Mouse (Mus musculus) ES-Bruce4 (cell line): ENCODE results near the gene Capg. TPM values are rescaled to one million over a fixed set of nuclear protein-coding genes. Genes with fewer than 3 reads are reported as not detected.
"Not testable (repeated sequence)": the region's sequence is repeated elsewhere in the genome, so short reads cannot be mapped to it uniquely, and the experiment has no call there.

ENCODE experiments used
- H3K27ac ChIP-seq: 2 replicates; pipeline ENCODE4 v1.5.1; 2012; ENCODE audit warnings: low read length, inconsistent platforms; ENCODE audit not compliant: insufficient read depth
- H3K27me3 ChIP-seq: 2 replicates; pipeline ENCODE4 v1.6.1; 2012; ENCODE audit warnings: mild to moderate bottlenecking, low read length, inconsistent platforms; ENCODE audit not compliant: control insufficient read depth, poor library complexity, insufficient read depth, severe bottlenecking
- H3K36me3 ChIP-seq: 2 replicates; pipeline ENCODE4 v1.6.1; 2012; ENCODE audit warnings: inconsistent platforms, mild to moderate bottlenecking, low read length, moderate library complexity; ENCODE audit not compliant: control insufficient read depth, poor library complexity, insufficient read depth, severe bottlenecking
- H3K4me1 ChIP-seq: one replicate; pipeline ENCODE4 v1.8.1; 2011; ENCODE audit warnings: low read length; ENCODE audit not compliant: control insufficient read depth, insufficient read depth
- H3K4me3 ChIP-seq: 2 replicates; pipeline ENCODE4 v1.5.1; 2011; ENCODE audit warnings: low read depth, mild to moderate bottlenecking, low read length
- H3K9ac ChIP-seq: 2 replicates; pipeline ENCODE4 v1.6.1; 2012; ENCODE audit warnings: low read depth, mild to moderate bottlenecking, inconsistent platforms; ENCODE audit not compliant: poor library complexity, severe bottlenecking
- H3K9me3 ChIP-seq: replicated peaks from 2 replicates; pipeline ENCODE4 v1.6.1; 2012; ENCODE audit warnings: mild to moderate bottlenecking, low read length, inconsistent platforms; ENCODE audit not compliant: control insufficient read depth, poor library complexity, insufficient read depth, severe bottlenecking
- CTCF ChIP-seq: IDR thresholded peaks from one replicate; pipeline ENCODE4 v1.8.1; 2011; ENCODE audit warnings: low read depth, low read length
- EP300 ChIP-seq: IDR thresholded peaks from 2 replicates; pipeline ENCODE4 v1.6.1; 2011; ENCODE audit warnings: low read depth, low read length; ENCODE audit not compliant: insufficient read depth
- POLR2A ChIP-seq: IDR thresholded peaks from one replicate; pipeline ENCODE4 v1.8.1; 2011; ENCODE audit warnings: low read length; ENCODE audit not compliant: insufficient read depth
- polyA plus RNA-seq: library from polyadenylated mRNA; stranded (reverse); fragments of >200 nt; gene quantifications from 2 replicates; pipeline ENCODE4 v1.2.4, GENCODE M21; 2011; ENCODE audit warnings: low read depth; ENCODE audit not compliant: missing spikeins, insufficient read depth, insufficient read length

Capg gene
- polyA plus RNA-seq, 1 experiment, result 55.8 TPM

DNA sequence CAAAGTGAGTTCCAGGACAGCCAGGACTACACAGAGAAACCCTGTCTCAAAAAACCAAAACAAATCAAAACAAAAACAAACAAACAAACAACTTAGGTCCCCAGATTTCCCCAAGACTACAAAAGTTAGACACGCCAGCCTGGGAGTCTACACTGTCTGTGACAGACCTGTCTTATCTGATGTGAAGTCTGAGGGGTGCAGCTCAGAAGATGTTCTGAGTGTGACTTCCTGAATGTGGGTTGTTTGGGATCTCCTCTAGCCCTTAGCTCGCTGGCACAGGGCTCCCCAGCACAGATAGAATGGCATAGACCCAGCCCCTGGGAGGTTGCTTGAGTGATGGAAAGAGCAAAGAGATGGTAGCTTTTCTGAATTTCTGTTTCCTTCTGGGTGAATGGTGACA is 20.0 kb upstream of the Capg start:
- H3K36me3 ChIP-seq, result no peaks in the 10 kb centered on the region
- no peaks in the 10 kb centered on the region for H3K9me3 ChIP-seq
- H3K4me1 ChIP-seq, result peaks cover 6% of the 10 kb centered on the region
- no peak overlapping the region for H3K9ac ChIP-seq
- no peaks in the 10 kb centered on the region for H3K27me3 ChIP-seq
- H3K4me3 ChIP-seq, result no peak overlapping the region
- TF ChIP-seq EP300 (no peak), POLR2A (no peak)
- H3K27ac ChIP-seq, result no peak overlapping the region

DNA sequence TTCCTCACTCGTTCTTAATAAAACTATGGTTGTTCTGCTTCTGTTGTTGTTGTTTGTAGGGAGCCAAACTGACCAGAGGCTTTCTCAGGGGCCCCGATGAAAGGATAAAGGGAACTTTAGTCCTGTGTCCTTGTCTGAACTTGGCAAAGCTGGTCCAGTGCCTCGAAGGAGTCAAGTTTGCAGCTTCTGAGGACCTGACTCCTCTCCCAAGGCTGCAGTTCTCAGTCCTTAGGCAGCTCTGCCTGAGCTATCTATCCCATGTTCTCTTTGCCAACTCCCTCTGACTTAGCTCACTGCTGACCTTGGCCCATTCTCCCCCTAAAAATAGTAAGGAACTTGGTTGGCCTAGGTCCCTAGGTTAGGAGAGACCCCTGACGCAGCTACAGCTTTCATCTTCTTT is 17.1 kb upstream of the Capg start:
- no peak for TF ChIP-seq EP300
- TF ChIP-seq CTCF, result no peak
- no peak for TF ChIP-seq POLR2A
- Histone ChIP-seq H3K36me3 (no peaks in the 10 kb centered on the region), H3K27ac (no peak overlapping the region), H3K27me3 (no peaks in the 10 kb centered on the region), H3K9me3 (no peaks in the 10 kb centered on the region), H3K9ac (no peak overlapping the region), H3K4me1 (no peaks in the 10 kb centered on the region), H3K4me3 (no peak overlapping the region)

DNA sequence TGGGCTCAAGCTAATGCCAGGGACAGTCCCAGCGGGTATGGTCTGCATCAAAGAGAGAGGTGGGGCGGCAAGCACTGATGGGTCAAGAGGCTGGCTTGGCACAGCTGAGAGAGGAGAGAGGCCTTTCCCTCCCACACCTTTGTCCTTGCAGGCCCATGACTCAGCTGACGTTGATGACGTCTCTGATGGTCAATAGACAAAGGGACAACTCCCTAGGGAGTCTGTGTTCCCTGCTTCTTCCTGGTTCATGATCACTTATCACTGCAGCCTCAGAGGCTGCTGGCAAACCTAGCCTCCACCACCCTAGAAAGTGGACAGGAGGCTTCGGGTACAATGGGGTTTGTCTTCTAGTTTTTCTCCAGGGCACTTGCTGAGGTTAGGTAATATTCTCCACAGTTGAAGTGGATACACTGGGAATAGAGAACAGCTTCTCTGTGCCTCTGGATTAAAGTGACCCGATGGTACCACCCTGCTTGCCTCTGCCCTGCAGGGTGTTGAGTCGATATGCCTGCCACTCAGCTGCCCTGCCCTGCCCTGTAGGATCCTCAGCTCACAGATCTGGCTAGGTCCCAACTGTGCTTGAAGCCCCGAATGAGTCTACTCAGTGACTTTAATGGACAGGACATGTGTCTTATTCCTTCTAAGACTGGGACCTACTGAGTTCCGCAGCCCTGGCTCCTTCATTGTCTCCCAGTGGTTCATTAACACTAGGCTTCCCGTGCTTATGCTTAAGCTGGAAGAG is 15.6 kb upstream of the Capg start:
- Histone ChIP-seq H3K4me3 (no peak overlapping the region), H3K36me3 (no peaks in the 10 kb centered on the region), H3K9me3 (no peaks in the 10 kb centered on the region), H3K27ac (no peak overlapping the region), H3K4me1 (no peaks in the 10 kb centered on the region), H3K9ac (no peak overlapping the region), H3K27me3 (no peaks in the 10 kb centered on the region)
- no peak for TF ChIP-seq CTCF

DNA sequence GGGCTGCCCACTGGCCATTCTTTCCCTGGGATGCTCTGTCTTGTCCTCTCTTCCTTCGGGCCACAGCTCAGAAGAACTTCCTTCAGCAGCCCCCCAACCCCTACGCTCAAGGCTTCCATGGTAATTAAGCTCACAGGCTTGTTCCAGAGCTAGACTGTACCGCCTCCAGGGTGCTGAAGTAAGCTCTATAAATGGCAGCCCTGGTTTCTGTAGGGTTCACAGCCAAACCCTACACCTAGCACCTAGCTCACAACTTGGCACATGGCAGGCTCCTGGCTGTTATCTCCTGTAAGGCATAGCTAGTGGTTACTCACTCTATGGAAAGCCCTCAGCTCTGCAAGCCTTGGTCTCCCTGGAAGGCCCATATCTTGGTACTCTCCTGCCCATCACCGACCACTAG is 11.6 kb upstream of the Capg start:
- Histone ChIP-seq H3K4me1 (no peaks in the 10 kb centered on the region), H3K9me3 (no peaks in the 10 kb centered on the region), H3K9ac (no peak overlapping the region), H3K36me3 (no peaks in the 10 kb centered on the region), H3K27me3 (no peaks in the 10 kb centered on the region), H3K27ac (no peak overlapping the region), H3K4me3 (no peak overlapping the region)
- TF ChIP-seq POLR2A, result no peak
- TF ChIP-seq CTCF, result no peak
- TF ChIP-seq EP300, result no peak

DNA sequence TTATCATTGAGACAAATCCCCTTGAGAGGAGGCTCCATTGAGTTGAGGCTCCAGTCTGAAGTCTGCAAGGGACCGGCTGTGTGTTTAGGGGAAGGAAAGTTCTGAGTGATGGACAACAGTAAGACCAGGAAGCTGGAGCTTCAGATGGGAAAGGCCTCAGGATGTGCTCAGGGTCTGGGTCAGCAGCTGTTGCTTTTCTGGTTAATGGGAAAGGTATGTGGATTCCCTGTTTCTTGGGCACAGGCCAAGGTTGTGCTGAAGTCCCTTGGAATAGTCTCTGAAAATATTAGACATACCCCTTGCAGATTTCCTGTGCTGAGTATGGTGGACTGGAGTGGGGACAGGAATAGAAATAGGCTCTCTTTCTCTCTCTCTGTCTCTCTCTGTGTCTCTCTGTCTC is 10.6 kb upstream of the Capg start:
- H3K36me3 ChIP-seq, H3K27ac ChIP-seq, H3K27me3 ChIP-seq, H3K9ac ChIP-seq, H3K4me1 ChIP-seq, H3K9me3 ChIP-seq, H3K4me3 ChIP-seq: not testable (repeated sequence)

DNA sequence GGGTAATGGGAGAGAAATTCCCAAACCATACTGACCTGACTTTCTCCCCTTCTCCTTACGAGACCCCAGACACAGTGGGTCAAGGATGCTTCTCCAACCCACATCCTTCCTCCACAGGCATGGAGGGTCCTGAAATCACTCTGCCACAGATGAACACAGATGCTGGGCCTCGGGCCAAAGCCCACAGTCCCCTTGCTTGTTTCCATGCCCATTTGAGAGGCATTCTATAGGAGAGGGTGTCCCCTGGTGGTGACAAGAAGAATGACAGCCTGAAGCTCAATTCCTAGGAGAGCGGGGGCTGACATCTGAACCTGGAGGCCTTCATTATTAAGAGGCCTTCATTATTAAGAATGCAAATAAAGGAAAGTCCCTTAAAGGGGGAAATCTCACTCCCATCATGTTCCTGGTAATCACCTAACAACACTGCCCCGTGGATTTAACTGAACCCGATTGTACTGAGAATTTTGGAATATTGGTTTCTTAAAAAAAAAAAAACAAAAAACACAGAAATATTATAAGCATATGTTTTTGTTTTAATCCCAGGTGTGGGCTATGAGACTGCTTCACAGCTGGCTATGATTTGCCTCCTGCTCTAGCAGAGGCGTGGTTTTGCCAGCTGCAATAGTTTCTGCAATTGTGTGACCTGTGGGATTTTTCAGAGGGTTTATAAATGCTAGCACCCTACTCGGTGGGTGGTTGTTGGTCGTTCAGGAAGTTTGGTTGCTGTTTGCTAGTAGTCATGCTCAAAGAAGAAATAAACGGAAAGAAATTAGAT is 10.0 kb upstream of the Capg start:
- Histone ChIP-seq H3K9ac (no peak overlapping the region), H3K4me1 (no peaks in the 10 kb centered on the region), H3K27me3 (no peaks in the 10 kb centered on the region), H3K36me3 (no peaks in the 10 kb centered on the region), H3K4me3 (no peak overlapping the region), H3K9me3 (no peaks in the 10 kb centered on the region), H3K27ac (no peak overlapping the region)
- TF ChIP-seq POLR2A (no peak), CTCF (peak; percentile 77), EP300 (no peak)
